Mouse (Mus musculus) CD4-positive, CD25-positive, alpha-beta regulatory T cell, adult 2 months (primary cell): ENCODE measurements around the gene Gpc6.

Source experiments
- DNase-seq: peaks from one replicate; pipeline ENCODE4 v3.0.0-alpha.2; 2012; ENCODE audit warnings: low read depth, low spot score

The Gpc6 gene

DNA sequence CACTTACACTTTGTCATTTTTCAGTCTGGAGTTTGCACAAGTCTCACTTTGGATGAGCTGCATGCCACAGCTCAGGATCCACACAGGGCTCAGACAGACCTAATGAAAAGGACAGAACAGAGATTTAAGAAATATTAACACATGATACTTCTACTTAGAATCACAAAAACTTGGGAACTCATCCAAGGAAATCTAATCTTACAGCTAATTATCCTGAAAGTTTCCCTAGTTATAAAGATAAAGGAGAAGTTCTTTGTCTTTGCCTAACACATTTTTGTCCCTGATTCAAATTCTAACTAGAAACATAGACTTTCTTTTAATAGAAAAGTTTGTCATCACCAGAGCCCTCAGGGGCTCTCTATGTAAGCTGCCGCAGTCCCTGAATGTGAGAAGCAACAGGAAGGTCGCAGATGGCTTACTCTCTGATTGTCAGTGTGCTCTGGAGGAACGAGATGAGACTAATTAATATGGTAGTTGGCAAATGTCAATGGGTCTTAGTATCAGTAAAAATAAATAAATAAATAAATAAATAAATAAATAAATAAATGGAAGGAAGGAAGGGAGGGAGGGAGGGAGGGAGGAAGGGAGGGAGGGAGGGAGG, 526.4 kb downstream of the Gpc6 start:
- DNase-seq, result no peak

DNA sequence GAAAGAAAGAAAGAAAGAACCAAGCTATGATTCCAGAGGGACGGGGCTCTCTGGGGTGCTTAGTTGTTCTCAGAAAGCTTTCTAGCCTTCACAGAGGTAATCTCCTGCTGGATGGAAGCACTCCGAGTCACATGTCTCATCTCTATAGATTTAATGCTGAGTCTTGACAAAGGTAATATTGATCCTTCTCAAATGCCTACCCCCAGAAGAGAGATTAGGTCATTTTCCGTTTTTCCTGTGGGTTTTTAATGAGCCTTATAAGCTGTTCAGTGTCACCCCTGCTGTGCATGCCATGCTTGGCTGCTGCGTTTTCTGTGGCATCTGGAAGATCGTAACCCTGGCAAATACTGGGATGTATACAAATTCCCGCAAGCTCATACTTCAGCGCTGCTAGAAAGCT, 527.0 kb downstream of the Gpc6 start:
- no peak for DNase-seq

DNA sequence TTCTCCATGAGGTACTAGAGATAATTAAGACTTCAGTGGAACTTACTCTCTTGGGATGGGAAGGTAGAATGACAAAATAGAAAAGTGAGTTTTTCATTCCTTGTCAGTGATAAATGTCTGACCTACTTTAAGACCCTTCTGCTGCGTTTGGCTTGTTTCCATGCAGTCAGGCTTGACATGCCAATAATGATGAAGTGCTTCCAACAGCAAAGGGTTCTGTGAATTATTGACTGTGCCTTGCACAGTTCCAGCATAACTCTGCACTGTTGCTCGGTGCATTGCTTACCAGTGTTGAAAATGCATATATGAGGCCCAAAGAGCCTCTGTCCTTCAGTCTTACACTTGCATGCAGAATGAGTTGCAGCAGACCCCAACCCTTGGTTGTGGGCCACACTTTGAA, 548.3 kb downstream of the Gpc6 start:
- no peak for DNase-seq

DNA sequence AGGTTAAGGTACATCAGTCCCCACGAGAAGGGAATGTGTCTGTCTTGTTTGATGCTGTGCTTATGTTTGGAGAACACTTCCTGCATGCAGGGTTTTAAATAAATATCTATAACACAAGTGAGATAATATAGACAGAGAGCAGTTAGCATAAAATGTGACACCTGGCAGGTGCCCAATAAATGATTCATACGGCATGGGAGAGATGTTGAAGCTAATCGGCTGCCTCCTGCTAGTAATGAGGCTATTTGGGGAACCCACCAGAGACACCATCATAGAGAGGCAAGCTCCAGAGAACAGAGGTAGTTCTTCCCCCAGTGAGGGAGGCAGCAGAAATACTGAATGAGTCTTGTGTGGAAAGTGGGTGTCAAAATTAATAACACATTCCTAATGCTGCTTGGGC, 553.8 kb downstream of the Gpc6 start:
- DNase-seq, result no peak

DNA sequence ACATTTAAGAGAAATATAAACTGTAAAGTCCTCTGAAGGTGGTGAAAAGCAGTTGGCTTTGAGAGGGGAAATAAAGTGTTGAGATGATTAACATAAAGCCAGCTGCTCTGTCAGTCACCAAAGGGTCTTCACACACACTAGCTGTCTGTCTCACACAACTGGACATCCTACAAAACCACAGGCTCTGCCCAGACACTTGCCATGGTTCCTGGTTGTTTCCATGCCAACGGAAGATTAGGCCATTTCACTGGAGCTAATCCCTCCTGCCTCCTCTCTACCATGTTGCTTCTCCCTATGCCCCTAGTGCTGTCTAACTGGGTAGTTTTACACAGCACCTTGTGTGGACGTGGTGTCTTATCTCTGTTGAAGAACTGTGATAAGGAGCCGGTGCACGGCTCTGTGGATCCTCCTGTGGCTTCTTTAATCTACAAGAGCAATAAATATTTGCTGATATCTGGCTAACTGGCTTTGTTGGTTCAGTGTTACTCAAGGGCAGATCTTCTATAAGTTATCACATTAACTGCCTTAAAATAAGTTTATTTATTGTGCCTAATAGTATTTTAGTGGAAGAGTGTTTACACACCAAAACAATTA, 562.1 kb downstream of the Gpc6 start:
- DNase-seq, result no peak

DNA sequence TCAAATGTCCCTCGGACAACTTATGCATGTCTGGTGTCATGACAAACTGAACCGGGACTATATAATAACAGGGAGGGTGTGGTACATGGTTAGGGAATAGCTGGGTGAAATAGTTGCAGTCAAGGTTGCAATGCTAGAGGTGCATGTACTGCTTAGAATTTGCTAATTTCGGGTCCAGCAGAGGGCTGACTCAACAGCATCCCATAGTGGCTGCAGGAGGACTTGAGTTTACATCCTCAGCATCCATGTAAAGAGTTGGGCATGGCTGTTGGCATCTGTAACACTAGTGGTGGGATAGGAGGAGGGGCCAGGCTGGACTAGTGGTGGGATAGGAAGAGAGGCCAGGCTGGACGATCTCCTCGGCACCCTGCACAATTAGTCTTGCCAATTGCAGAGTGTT, 565.4 kb downstream of the Gpc6 start:
- DNase-seq, result no peak

DNA sequence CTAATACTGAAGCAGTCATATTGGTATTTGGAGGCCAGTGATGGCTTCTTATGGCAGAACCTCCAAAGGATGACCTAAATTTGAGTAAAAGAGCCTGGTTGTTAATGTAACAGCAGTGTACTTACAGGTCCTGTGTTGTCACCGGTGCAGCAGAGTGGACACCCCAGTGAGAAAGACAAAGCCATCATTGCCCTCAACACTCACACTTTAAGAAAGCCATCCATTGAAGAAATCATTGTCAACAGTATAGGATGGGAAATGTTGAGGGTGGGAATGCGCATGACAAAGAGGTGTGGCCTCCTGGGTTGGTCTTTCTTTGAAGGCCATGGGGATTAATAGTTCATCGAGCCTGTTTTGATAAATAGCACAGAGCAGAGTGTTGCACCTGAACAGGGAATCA, 570.0 kb downstream of the Gpc6 start:
- no peak for DNase-seq

DNA sequence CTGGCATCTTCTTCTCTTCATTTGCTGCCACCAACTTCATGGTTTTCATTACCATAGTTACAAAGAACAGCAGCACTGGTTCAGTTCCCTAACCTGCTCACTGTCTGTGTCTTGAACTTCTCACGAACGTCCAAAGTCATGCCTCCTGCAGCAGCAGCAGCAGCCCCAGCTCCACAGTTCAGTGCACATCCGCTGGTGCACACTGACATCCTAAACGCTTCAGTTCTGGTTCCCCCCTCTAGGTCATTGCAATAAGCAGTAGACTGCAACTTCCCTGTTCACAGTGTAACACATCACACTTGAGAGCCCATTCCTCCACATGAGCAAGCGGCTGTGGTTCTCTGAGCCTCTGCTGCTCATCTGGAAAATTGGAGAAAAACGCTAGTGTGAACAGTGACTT, 573.7 kb downstream of the Gpc6 start:
- DNase-seq, result no peak

DNA sequence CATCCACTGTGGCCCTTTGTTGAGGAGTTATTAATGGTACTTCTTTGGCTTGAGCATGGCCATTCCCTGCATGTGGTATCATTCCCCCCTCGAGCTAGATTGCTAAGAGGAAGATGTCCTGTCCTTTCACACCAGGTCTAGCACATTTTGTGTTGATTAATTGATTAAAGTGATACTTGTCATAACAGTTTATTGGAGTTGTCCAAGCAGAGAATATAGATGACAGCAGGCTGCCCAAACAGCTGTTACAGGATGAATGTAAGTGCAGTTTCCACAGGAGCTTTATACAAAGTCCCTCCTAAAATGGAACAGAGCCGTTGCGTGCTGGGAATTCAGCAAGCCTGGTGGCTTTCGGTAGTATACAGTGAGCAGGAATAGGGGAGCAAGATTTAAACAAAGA, 574.2 kb downstream of the Gpc6 start:
- DNase-seq, result no peak

DNA sequence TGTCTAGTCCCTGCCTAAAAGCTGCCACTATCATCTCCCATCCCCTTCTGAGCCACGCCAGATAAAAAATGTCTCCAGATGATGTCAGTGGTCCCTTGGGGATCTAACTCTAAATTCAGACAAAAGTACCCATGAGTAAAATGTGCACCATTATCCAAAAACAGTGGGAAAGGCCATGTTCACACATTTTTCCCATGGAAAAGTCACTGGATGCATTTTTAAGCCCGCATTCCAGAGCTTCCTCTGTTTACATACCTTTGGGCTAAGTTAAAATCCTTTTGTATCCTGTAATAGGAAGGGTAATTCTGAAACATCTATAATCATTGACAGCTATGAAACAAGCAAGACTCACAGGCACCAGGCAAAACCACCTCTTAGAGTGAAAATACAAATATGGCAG, 589.7 kb downstream of the Gpc6 start:
- no peak for DNase-seq

DNA sequence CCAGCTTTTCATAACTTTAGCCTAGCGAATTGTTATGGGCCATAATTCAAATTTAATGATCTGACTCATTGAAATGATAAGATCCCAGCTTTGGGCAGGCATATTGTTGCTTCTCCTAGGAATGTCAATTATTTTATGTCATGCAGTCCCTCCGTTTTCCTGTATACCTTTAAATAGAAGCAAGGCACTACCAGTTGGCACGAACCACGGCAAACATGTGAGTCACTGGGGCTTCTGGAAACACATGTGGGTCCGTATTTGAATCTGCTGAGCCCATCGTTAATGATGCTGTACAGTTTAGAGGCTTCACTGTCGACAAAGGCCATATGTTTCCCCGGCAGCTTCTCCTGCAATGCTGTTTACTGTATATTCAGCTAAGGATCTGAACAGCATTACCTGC, 594.5 kb downstream of the Gpc6 start:
- DNase-seq, result no peak

DNA sequence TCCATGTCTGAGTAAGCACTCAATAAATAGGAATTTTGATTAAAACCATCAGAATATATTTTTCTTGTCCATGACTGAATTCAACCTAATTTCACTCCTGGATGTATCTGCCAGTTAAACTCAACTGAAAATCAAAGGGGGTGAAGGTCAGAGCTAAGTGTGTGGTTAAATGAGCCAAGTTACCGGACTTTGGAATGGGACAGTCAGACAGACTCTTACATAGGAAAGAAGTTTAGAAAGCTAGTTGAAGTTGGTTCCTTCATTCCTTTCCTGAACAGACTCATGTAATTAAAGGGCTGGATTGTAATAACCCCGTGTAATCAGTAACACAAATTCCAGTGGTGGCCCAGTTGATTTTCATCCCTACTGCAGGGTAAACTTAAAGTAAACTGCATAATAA, 595.6 kb downstream of the Gpc6 start:
- DNase-seq, result no peak

DNA sequence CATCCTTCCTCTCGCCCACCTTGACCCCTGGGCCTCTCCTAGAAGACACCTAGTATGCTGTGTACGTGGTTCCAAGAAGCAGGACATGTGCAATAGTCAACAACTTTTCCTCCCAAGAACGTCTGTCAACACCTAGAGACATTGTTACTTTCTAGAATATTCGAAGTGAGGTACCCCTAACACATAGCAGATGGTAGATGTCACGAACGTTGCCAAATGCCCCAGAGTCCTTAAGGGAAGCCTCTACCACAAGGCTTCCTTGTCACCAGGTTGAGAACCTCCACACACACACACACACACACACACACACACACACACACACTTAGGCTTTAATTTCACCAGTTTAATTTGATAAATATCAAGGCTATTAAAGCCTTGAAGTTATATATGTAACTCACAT, 600.0 kb downstream of the Gpc6 start:
- no peak for DNase-seq

DNA sequence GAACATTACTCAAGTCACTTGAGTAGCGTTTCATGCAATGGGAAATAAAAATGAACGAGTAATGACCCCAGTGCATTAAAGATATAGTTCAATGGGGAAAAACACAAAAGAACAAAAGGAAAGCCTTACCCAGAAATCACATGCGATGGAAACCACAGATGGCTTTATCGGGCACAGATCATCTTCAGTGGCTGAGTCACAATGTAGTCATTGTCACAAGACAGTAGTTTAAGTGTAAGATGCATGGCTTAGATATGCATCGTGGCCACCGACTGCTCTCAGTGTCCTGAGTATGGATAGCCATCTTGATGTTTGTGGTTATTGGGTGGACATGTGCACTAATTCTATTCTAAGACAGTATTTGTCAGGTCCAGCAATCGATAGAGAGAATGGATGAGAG, 601.9 kb downstream of the Gpc6 start:
- DNase-seq, result no peak

DNA sequence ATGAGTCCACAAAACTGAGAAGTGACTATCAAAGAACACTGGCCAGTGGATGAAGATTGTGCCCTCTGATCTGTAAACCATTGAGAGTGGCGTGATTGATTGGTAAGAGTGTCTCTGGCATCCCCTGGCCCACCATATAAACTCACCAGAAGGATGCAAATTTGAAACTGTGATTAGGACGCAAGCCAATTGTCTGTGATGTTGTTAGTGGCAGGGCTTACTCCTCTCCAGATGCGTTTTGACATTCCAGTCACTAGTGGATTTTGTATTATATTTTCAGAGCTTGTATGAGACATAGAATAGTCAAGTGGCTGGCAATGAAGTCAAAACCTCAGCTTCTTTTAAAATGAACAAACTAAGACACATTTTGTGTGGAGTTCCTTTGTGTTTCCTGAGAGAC, 604.3 kb downstream of the Gpc6 start:
- DNase-seq, result no peak

DNA sequence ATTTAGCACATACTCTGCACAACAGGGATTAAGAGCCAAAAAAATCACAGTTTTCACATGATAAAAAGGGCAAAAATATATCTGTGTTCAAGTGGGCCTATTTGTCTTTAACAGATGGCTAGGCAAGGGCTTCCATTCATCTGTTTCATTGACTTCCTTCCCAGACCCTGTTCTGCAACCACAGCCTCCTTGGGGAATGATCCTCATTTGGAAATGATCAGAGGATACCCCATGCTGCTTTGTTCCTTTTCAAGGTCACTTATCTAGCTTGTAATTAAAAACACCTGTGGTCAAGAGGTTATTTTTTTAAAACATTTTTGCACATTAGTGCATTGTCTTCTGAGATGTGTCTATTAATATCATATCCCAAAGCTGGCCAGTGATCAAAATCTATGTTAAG, 627.7 kb downstream of the Gpc6 start:
- no peak for DNase-seq

DNA sequence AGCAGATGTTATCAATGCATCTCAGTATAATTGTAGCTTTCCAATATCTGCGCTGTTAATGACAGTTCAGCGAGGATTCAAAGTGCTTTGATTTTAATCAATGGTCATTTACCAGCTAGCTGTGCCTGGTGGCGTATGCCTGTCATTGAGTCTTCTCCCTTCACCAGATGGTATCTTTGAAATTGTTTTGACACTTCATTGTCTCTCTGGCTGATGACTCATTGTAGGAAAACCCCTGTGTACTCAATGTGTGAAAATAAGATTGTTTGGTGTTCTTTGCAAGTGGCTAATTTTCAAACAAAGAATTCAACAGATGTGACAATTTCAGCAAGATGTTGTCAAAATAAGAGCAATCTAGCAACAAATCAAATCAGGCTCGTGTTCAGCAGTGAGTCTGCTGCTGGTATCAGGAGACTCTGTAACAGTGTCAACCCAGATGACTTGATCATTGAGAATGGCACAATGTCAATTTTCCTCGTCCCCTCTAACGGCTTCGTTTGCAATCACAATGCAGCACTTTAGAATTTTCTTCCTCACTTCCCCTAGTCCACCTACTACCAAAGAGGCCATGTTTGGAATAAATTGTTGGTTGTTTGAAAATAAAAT, 631.7 kb downstream of the Gpc6 start:
- DNase-seq, result no peak

DNA sequence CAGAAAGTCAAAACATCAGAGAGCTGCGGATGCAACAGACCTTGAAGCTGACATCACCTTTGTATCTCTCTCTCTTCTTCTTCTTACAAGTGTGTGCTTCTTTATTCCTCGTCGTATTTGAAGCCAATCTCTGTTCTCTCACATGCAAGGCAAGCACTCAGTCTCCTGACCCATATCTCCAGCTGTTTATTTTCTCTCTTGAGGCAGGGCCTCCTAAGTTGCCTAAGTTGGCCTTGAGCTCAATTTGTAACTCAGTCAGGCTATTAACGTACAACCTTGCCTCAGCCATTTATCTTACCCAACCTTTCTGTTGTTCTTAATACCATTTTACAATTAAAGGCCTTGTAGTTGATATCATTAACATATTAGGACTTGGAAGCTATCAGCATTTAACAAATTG, 637.0 kb downstream of the Gpc6 start:
- no peak for DNase-seq

DNA sequence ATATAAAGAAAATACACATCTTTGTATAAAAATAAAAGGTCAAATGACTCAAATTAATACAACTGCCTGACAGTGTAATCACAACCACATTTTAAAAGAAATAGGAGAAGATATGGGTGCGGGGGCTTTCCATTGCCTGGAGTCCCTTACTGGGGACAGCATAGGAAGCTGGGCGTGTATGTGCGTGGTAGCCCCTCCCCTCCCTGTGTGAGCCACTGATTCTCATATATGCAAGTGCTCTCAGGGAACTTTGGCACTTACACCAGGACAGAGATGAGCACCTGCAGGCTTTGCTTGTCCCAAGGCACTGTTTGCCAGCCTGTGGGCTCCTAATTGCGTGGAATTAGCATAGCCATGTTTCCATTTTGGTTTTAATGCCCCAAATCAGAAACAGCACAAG, 644.2 kb downstream of the Gpc6 start:
- no peak for DNase-seq

DNA sequence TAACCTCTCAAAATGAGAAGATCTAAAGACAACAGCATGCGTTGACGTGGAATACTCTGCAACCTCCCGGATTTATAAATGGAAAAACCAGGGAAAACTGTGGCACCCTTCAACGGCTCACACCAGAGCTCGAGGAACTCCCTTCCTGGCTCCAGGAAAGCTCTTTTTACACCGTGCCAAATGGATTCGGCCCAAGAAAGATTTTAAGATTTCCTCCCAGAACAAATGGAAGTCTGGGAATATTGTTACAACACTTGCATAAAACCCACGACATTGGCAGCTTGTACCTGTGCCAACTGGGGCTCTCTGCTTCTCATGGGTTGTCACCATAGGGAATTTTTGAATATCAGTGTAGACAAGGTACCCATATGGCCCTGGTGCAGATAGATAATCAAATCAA, 647.1 kb downstream of the Gpc6 start:
- no peak for DNase-seq

DNA sequence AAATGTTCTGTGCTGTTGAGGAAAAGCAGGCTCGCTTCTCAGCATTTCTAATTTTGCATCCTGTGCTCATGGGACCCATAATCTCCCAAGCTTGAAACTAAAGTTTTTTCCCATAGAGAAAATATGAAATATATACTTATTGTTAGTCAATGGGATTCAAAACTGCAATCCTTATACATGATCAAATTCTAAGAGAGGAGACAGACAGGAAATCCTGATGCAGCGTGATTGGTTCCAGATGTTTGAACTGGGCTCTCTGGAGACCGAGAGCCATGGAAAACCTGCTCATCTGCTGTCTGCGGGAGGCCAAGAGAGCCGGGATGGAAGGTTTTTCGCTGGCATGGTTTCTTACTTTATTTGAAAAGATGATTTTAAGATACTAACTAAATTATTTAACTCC, 649.1 kb downstream of the Gpc6 start:
- no peak for DNase-seq

DNA sequence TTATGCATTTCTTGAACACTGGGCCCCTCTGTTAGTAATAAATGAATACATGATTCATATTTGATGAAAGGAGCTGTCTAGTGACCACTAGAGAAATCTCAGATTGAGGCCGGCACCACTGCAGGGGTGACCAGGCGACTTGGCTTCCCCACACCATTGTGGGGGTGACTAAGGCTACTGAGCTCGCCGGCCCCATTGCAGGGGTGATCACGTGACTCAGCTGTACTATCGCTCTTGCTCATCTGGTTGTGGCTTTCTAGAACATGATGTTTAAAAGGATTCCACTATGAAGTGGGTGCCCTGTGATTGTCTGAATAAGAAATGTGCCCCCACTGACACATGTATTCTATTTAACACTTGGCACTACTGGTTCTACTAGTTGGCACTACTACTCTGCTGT, 656.6 kb downstream of the Gpc6 start:
- no peak for DNase-seq

DNA sequence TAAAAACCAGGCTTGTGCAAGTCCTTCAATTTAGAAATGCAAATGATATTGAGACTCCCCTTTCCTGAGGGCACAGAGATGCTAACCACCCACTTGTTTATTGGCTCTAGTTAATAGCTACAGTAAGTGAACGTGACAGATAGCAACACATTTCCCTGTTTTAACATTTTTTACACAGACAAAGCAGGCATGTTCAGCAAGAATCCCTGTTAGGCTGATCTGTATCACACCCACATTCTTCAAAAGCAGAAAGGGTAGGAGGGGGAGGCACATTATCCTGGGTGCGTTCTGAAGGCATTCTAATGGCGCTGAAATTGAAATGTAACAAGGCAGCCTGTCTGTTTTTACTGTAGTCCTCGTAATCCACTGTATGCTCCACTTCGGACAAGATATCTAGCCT, 674.6 kb downstream of the Gpc6 start:
- no peak for DNase-seq

DNA sequence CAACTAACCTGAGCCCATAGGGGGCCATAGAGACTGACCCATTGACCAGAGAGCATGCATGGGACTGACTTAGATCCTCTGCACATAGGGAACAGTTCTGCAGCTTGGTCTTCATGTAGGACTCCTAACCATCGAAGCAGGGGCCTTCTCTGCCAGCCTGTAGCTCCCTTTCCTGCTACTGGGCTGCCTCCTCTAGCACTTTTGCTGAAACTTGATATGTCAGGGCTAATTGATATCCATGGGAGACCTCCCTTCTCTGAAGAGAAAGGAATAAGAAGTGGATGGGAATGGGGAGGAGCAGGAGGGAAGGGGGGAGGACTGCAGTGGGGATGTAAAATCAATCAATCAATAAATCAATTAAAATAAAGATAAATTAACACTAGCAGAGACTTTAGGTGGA, 678.7 kb downstream of the Gpc6 start:
- DNase-seq, result no peak
